Mouse (Mus musculus) left cerebral cortex, postnatal 10 days (tissue): Measurements from ENCODE around the gene Zkscan5. TPM values are rescaled to one million over a fixed set of nuclear protein-coding genes. Genes with fewer than 3 reads are reported as not detected.

ENCODE experiments used
- DNase-seq, 2 experiments: peaks; one replicate each; pipeline ENCODE4 v3.0.0; 2021 to 2022; ENCODE audit warnings: low spot score in 2 of 2, mixed read lengths in 1 of 2; ENCODE audit errors: extremely low spot score in 1 of 2
- intact Hi-C: fragments of 180-260 bp; cut with DNase I; formaldehyde crosslinking; loops from one replicate; pipeline ENCODE4 v1.15.1; 2025
- total RNA-seq, 2 experiments: library from RNA; stranded (reverse); gene quantifications; 2 replicates each; pipeline ENCODE4 v1.2.3; 2021

Zkscan5 gene
- total RNA-seq = 10 to 100 TPM; 15.0 to 15.2 TPM

GRCm38 (mm10) chr5:145203936-145204691, at the start of gene Zkscan5:
Zkscan5 (plus strand) TSS chr5:145204562.
- intact Hi-C loops = no loop called here
- peak; percentile 99 for DNase-seq

GRCm38 (mm10) chr5:145161361-145161760, 43.0 kb upstream of the Zkscan5 start:
- DNase-seq = no peak
- intact Hi-C loops = no loop called here

GRCm38 (mm10) chr5:145164710-145165109, 39.7 kb upstream of the Zkscan5 start:
- no peak for DNase-seq
- intact Hi-C loops = no loop called here

- intact Hi-C loops = no loop called here
- no peak for DNase-seq
Observed at GRCm38 (mm10) chr5:145165184-145165583, 39.2 kb upstream of the Zkscan5 start.

- DNase-seq = peak; percentile 97 to 99
- intact Hi-C loops = loop anchor here (1.0 kb wide), 1 partner anchor 26 kb away; the partner anchor contains the start of genes Bud31 and Pdap1
Observed at GRCm38 (mm10) chr5:145166536-145167305, 37.6 kb upstream of the Zkscan5 start, which contains the start of the genes Ptcd1 and Cpsf4. Ptcd1 (minus strand) TSS chr5:145167108. Cpsf4 (plus strand) TSS chr5:145167213.

- intact Hi-C loops = loop anchor here (1.0 kb wide), 1 partner anchor 27 kb away; the partner anchor contains the start of genes Bud31 and Pdap1
- no peak for DNase-seq
Observed at GRCm38 (mm10) chr5:145167306-145167661, 37.1 kb upstream of the Zkscan5 start.

- DNase-seq = no peak
- intact Hi-C loops = no loop called here
Observed at GRCm38 (mm10) chr5:145178461-145178980, 25.8 kb upstream of the Zkscan5 start.

- intact Hi-C loops = no loop called here
- no peak for DNase-seq
Observed at GRCm38 (mm10) chr5:145185244-145185643, 19.1 kb upstream of the Zkscan5 start.

GRCm38 (mm10) chr5:145189416-145189815, 14.9 kb upstream of the Zkscan5 start:
- no peak for DNase-seq

GRCm38 (mm10) chr5:145190373-145190772, 14.0 kb upstream of the Zkscan5 start:
- no peak for DNase-seq
- intact Hi-C loops = no loop called here

More at GRCm38 (mm10) chr5:145189416-145189815, 14.9 kb upstream of the Zkscan5 start:
- intact Hi-C loops = no loop called here

- intact Hi-C loops = no loop called here
- DNase-seq = peak; percentile 88 to 95
Observed at GRCm38 (mm10) chr5:145190875-145191798, 13.2 kb upstream of the Zkscan5 start.

GRCm38 (mm10) chr5:145191962-145192361, 12.4 kb upstream of the Zkscan5 start, which contains the start of gene Atp5j2:
Atp5j2 (minus strand) TSS chr5:145192062.
- no peak for DNase-seq
- intact Hi-C loops = no loop called here

- intact Hi-C loops = no loop called here
Observed at GRCm38 (mm10) chr5:145200387-145200786, 4.0 kb upstream of the Zkscan5 start.

GRCm38 (mm10) chr5:145201321-145201991, 2.9 kb upstream of the Zkscan5 start, which contains the start of gene Zkscan14:
Zkscan14 (minus strand) TSS chr5:145201868.
- intact Hi-C loops = no loop called here
- DNase-seq = peak; percentile 74 to 80

More at GRCm38 (mm10) chr5:145200387-145200786, 4.0 kb upstream of the Zkscan5 start:
- DNase-seq = no peak

- no peak for DNase-seq
- intact Hi-C loops = no loop called here
Observed at GRCm38 (mm10) chr5:145202446-145202845, 1.9 kb upstream of the Zkscan5 start.

GRCm38 (mm10) chr5:145205041-145205440, 679 bp downstream of the Zkscan5 start:
- intact Hi-C loops = no loop called here
- no peak for DNase-seq

- intact Hi-C loops = no loop called here
- no peak for DNase-seq
Observed at GRCm38 (mm10) chr5:145207385-145207784, 3.0 kb downstream of the Zkscan5 start.

- DNase-seq = no peak
- intact Hi-C loops = no loop called here
Observed at GRCm38 (mm10) chr5:145207954-145208353, 3.6 kb downstream of the Zkscan5 start.
